Mouse (Mus musculus) liver, adult (tissue): ENCODE results near the gene Zfp652.

ENCODE experiments used
- GATA4 ChIP-seq: IDR thresholded peaks from 2 replicates; pipeline ENCODE4 v1.6.1; 2014; ENCODE audit warnings: mild to moderate bottlenecking, low read length; ENCODE audit not compliant: insufficient replicate concordance

Zfp652 gene

DNA sequence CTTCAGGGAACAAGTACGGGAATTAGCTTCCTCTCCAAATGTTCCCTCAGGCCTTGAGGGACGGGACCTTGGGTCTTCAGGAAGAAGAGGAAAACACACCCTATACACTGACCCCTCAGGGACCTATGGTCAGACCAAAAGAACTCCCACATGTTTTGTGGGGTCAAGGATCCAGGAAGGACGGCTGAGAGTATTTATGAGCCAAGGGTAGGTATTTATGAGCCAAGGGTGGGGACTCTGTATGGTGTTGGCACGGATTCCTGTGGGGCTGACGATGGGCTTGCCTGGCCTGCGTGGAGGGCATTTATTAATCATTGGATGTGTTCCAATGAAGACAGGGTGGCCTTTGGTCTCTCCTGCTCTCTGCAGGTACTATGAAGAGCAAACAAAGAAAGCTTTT, 124.0 kb downstream of the Zfp652 start:
- no peak for TF ChIP-seq GATA4

DNA sequence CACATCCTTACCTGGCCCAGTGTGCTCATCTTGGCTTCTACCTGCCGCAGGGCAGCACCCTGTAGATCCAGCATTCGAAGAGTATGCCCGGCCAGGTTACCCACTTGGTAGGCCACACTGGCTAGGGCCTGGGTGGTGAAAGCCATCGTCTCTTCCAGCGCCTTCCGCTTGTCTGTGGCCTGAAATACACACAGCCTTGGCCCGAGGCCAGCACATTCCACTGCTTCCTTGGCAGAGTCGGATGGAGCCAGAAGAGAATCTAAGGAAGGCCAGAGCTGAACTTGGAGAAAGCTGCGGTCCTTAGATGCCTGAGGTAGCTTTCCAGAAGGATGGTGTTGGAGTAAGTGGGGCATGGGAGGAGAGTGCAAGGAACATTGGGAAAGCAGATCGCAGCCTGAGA, 124.6 kb downstream of the Zfp652 start, which contains the start of gene Gngt2:
TSS of gene Gngt2 (plus strand) at position 158 of the 400 bp plus-strand sequence.
- TF ChIP-seq GATA4, result 0 out of 2 replicates have a peak, but pooled peaks have one; percentile 18

DNA sequence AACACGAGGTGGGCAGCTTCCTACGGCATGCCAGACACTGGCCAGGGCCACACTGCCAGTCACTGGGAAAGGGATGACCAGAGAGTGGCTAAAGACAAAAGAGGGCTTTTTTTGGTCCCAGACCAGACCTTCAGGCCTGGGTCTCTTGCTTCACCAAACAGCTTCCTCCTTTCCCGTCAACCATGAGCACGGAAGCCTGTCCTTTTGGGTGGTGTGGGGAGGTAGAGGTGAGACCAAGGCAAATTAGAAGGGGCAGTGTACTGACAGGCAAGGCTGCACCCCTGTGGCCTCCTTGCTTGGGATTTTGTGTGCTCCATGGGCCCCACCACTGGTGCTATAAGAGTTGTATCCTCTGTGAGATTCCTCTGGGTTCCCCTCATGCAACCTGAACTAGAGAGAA, 126.1 kb downstream of the Zfp652 start:
- TF ChIP-seq GATA4, result no peak

DNA sequence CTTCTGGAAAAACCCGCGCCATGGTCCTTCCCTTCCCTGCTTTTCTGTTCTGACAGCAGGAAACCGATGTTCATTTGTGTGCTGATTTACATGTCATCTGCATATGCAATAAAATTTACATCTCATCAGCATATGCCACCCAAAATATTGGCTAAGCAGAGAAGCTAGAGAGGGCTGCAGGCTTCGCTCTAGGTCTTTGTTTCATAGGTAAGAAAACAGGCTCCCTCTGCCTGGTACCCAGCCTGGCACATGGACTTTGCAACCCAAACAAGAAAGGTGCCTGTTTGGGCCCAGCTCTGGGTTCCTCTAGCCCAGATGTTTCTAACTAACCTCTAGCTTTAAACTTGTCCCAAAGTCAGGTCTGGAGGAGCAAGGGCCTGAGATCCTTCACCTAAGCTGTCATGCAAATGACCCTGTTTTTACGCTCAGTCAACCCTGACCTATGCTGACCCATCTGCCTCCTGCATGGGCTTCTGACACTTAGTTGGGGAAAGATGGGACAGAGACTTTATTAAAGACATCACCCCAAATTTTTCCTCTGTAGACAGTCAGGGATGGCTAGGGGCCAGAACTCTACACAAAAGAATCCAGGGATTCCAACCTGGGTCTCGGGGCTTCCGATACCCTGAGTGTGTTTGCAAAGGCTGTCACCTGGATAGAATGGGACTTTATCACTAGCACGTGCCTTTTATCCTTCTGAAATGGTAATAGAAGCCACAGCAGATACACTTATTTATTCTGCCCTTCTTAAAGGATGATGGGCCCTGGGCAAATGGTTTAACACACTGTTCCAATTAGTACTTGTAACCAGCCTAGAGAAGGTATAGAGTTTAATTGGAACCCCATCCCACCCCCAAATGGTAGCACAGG, 126.8 kb downstream of the Zfp652 start:
- no peak for TF ChIP-seq GATA4

DNA sequence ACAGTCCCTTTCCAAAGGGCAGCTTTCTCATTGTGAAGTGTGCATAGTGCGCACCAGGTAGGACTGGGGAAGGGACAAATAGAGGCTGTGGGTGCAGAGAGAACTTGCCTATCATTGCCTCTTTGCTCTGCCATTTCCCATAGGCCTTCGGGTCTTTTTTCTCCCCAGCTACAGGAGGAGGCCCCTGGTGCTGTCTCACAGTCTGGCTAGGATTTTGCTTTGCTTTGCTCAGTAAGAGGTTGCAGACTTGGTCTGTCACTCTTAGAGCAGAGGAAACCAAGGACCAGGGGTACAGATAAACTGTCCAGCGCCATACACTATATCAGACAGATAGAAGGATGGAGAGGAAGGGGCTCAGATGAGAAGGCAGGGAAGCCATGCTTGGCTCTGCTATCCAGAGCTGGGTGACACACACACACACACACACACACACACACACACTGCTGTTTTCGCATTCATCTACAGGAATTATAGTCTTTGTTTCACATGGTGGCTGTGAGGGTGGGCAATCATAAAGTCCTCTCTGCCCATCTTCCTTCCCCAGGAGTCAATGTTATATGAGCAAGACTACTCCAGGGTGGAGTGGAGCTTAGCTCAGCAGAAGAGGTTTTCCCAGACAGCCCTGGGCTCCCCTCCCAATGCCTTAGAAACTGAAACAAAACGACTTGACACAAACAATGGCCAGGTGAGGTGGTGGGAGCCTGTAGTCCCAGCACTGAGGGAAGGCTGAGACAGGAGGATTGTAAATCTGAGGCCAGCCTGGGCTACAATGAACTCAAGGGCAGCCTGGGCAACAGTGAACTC, 128.4 kb downstream of the Zfp652 start:
- no peak for TF ChIP-seq GATA4

DNA sequence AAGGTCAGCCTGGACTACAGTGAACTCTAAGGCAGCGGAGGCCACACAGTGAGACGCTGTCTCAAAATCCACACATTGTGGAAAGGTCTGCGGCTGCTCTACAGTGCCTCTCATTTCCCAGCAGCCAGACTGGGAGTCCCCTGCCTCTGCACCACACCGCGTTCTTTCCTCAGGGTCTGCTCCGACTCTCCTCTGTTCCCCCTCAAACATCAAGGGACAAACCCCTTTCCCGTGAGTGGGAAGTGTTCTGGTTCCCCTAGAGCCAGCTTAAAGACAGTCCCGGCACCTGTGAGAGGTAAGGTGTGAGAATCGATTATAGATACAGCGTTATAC, 129.0 kb downstream of the Zfp652 start:
- no peak for TF ChIP-seq GATA4

DNA sequence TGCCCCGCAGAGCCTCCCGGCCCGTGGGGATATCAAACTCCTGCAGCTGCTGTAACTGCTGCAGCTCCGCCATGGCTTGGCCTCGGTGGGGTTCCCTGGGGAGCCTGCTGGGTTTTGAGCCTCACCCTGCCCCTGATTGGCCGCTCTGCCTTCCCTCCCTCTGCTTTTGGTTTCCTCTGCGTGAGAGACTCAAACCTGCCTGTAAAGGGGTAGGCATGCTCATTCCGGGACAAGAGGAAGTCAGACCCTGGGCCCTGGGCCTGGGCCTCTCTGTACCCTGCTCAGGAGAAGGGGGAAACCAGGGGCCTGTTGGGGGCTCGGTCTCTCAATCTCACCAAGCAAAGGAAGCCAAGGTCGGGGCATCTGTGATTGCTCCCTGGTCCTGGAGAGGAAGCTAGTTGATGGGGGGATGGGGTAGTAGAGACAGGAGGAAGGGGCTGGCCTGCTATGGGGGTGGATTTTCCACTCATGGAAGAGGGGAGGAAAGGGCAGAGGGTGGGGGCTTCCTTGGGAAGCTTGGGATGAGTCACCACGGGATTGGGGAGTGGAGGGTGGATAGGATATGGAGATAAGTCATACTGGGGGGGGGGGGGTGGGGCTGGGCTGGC, 129.7 kb downstream of the Zfp652 start, which contains the start of gene Abi3:
TSS of gene Abi3 (minus strand) at position 403 of the 608 bp plus-strand sequence.
- no peak; the same call in 1 of the 2 replicates for TF ChIP-seq GATA4

DNA sequence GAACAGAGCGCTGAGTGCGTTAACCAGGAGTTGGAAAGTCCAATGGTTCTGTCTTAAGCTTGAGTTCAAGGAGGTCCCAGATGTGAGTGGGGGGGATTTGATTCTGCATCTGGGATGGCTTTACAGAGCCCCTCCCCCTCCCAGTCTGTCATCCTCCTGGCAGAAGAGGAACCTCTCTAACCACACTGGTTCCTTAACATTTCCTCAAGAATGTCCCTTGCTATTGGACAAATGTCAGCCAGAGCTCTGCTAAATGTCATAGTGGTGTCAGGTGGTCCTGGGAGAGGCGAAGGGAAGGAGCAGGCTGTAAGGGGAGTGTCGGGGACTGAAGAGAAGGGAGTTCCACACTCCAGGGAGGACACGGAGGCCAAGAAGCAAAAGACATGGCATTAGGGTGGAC, 130.5 kb downstream of the Zfp652 start:
- TF ChIP-seq GATA4, result no peak

DNA sequence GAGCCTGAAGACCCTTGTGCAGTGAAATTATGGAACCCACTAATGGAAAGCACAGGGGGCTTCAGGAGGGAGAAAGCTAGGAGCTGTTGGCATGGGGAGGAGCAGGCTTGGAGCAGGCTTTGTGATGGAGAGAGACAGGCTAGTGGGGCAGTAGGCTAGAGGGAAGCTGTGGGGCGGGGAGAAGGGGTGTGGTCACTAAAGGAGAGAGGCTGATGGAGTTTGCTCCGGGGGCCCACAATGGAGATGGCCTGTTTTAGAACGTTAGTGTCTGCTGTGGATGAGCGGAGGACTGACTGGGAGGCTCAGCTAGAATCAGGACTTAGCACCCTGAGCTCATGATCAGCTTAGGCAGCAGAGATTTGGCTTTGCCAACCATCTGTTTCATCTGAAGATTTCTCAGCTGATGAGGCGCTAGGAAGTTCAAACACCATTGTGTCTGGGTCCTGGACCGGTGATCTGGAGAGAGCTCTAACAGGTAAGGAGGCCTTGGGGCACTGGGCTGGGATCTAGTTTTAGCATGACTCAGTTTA, 131.0 kb downstream of the Zfp652 start:
- no peak for TF ChIP-seq GATA4

DNA sequence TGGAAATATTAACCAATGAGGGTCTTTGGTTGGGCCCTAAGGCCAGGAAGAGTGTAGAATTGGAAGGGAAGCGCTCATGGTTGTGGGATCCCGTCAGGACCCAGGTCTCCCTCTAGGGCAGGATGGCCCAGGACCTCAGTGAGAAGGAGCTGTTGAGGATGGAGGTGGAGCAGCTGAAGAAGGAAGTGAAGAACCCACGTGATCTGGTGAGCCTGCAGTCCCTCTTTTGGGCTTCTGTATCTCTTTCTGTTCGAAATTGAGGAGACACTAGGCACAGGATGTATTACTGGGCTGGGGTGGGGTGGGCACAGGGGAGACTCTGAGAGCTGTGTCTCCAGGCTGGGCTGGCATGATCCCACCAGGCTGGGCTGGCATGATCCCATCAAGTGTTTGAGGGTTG, 132.5 kb downstream of the Zfp652 start:
- no peak for TF ChIP-seq GATA4

DNA sequence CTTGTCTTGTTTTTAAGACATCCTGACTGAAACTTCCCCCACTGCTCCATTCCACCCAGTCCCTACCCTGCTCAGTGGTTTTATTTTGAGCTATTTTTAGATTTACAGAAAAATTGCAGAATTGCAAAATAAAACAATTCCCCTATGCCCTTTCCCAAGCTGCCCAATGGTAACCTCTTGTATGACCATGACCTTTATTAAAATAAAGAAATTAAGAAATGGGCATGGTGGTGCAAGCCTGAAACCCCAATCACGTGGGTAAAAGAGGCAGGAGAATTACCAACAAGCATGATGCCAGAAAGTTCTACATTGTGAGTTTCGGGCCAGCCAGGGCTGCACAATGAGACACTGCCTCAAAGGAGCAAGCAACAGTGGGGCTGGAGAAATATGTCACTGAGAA, 138.4 kb downstream of the Zfp652 start:
- no peak for TF ChIP-seq GATA4

DNA sequence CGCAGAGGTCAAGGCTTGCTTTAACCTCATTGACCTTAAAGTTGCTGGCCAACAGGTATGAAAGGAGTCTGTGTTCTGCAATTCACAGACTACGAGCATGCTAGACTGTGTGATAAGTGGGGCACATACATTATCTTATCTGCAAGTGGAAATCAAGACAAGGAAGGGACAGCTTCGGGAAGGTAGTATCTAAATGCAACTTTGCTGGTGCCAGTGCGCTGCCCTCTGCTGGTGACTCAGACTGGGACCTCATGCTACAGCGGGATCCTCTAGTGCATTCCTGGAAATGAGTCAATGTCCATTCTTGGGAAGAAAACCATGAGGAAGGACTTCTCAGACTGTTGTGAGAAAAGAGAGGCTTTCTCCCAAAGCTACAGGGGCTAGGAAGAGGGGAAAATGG, 141.2 kb downstream of the Zfp652 start:
- TF ChIP-seq GATA4, result no peak

DNA sequence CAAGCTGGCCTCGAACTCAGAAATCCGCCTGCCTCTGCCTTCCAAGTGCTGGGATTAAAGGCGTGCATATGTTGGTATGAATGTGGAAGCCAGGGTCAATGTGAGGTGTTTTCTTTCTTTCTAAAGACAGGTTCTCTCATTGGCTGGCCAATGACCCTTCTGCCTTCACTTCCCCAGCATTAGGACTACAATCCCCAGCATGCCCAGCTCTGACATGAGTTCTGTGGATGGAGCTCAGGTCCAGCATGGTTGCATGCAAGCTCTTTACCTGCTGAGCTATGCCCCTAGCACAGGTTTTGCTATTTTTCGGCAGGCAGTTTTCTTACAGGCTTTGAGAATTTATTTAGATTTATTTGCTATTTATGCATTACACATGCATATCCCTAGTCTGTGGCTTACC, 144.8 kb downstream of the Zfp652 start:
- no peak for TF ChIP-seq GATA4

DNA sequence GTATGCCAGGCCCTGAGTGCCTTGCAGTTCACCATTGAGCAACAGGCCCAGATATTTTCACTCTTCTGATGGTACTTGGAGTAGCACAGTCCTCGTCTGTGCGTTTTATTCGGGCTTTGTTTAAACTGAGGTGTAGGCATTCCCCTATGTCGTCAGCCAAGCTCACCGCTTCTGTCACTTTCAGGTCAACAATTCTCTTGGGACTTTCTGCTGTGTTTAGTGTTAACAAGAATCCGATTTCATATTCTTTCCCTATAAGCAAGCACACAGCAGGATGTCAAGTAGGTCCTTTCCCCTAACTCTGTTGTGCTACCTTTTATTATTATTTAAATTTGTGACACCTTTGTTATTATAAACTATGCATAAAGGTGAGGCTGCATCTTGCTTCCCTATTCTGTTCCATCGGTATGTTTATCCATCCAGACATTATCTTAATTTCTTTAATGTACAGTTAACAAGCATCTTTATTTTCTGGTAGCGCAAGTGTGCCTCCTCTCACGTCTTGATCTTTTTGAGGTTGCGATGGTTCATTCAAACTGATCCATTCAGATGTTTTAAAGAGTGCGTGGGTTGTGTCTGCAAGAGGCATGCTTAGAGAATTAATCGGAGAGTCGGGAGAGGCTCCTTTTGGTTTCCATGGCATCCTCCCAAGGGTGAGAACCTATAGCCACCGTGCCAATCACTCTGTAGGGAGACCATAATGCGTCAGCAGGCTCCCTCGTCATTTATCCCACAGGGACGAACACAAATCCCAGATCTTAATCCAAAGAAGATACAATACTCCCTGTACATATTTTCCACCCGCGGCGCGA, 145.4 kb downstream of the Zfp652 start:
- no peak for TF ChIP-seq GATA4

DNA sequence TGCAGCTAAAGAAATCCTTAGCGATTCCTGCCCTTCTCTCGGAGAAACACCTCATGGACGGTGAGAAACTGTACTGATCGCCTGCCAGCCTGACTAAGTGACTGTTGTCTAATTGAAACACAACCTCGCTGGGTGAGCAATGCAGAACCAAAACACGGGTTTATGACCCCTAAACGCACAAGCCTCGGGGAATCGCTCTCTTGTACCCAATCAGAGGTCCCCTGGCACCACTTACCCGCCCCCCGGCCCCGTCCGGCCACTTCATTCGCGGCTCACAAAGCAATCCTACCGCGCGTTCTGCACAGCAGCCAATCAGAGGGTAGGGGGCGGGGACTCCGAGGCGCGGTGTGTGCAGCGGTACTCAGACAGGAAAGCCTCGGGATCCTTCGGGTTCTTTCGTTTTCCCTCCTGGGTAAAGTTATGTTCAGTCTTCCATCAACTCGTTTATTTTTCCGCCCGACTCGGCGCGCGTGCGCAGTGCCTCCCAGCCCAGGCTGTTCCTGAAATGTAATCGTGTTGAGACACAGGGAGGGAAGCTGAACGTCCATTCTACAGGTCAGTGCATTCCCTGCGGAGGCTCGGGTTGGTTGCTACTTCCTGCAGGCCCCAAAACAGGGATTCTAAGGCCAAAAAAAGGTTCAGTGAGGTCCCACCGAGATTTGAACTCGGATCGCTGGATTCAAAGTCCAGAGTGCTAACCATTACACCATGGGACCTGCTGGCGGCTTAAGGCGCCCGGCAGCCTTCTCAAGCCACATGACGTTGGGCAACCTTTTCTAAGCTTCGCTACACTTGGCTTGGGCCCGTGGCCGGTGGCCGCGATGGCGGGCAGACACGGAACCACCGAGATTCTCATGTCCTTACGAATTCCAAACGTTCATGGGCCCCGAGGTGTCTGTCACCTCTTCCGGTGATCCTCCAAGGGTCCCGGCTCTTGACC, 146.3 kb downstream of the Zfp652 start:
- no peak for TF ChIP-seq GATA4
